Mouse (Mus musculus): Measurements from ENCODE around the gene Klhl42. TPM values are rescaled to one million over a fixed set of nuclear protein-coding genes. Genes with fewer than 3 reads are reported as not detected.

Klhl42 gene
- polyA plus RNA-seq, 1 experiment from 2014 or later: 7.5 TPM

GRCm38 (mm10) chr6:147161818-147162584, 70.8 kb downstream of the Klhl42 start:
- H3K9ac ChIP-seq (replicated peaks): no peak overlapping the region
- no peaks in the 10 kb centered on the region for H3K9me3 ChIP-seq (replicated peaks)
- 67% methylated on average over 5 of the region's 5 CpGs for WGBS
- no peaks in the 10 kb centered on the region for H3K36me3 ChIP-seq
- no peak for ATAC-seq (ENCODE audit: low FRiP score)
- no peak overlapping the region for H3K4me3 ChIP-seq (replicated peaks)
- H3K4me1 ChIP-seq: no peaks in the 10 kb centered on the region
- H3K27ac ChIP-seq (replicated peaks): no peak overlapping the region
- H3K4me2 ChIP-seq: no peak overlapping the region
- H3K27me3 ChIP-seq (replicated peaks): no peaks in the 10 kb centered on the region

Other genes with a start within 250 kb of the Klhl42 start
- gene Smco2, start 241.3 kb upstream of the Klhl42 start, polyA plus RNA-seq (2015; fragmentation: Nextera tagmentation; extraction: Ambion mirVana): not detected in 2 replicates
- 12.8 and 15.8 TPM in 2 replicates for gene Ppfibp1, start 202.9 kb upstream of the Klhl42 start, polyA plus RNA-seq (2015; fragmentation: Nextera tagmentation; extraction: Ambion mirVana)
- not detected in 2 replicates for gene 1700034J05Rik, start 137.0 kb upstream of the Klhl42 start, polyA plus RNA-seq (2015; fragmentation: Nextera tagmentation; extraction: Ambion mirVana)
- gene Rep15, start 58.8 kb upstream of the Klhl42 start, polyA plus RNA-seq (2015; fragmentation: Nextera tagmentation; extraction: Ambion mirVana): 0.88 and 0.95 TPM in 2 replicates
- gene Mrps35, start 48.6 kb upstream of the Klhl42 start, polyA plus RNA-seq (2015; fragmentation: Nextera tagmentation; extraction: Ambion mirVana): 83.9 and 92.8 TPM in 2 replicates
- gene Mansc4, start 4.3 kb upstream of the Klhl42 start, polyA plus RNA-seq (2015; fragmentation: Nextera tagmentation; extraction: Ambion mirVana): 1.1 and 1.2 TPM in 2 replicates
- 4.0 and 4.7 TPM in 2 replicates for gene Pthlh, start 172.8 kb downstream of the Klhl42 start, polyA plus RNA-seq (2015; fragmentation: Nextera tagmentation; extraction: Ambion mirVana)

All from neural tube, embryonic 15.5 days (tissue).